Mouse (Mus musculus) heart, embryonic 16.5 days (tissue): ENCODE results near the gene Flt3. TPM values are rescaled to one million over a fixed set of nuclear protein-coding genes. Genes with fewer than 3 reads are reported as not detected.

Experiments used
- ATAC-seq: fragments of 200-750 bp; cut with Nextera tagmentation; replicated peaks from 2 replicates; pipeline ENCODE4 v1.8.0; 2017; ENCODE audit warnings: moderate number of reproducible peaks; ENCODE audit not compliant: insufficient read depth, low FRiP score; ENCODE audit errors: extremely low read depth
- H3K27ac ChIP-seq: fragments of 300-500 bp; sonication (generic); 2 replicates; pipeline ENCODE4 v1.5.1; 2014; ENCODE audit warnings: mild to moderate bottlenecking, low read length, control low read depth, moderate library complexity
- H3K27me3 ChIP-seq: fragments of 300-500 bp; sonication (generic); 2 replicates; pipeline ENCODE4 v1.6.1; 2014; ENCODE audit warnings: low read length, mixed read lengths; ENCODE audit not compliant: control insufficient read depth, insufficient read depth
- H3K36me3 ChIP-seq: fragments of 300-500 bp; sonication (generic); 2 replicates; pipeline ENCODE4 v1.6.1; 2014; ENCODE audit not compliant: control insufficient read depth, insufficient read depth
- H3K4me1 ChIP-seq: fragments of 300-500 bp; sonication (generic); 2 replicates; pipeline ENCODE4 v1.6.1; 2014; ENCODE audit warnings: low read length, mixed read lengths; ENCODE audit not compliant: control insufficient read depth, insufficient read depth
- H3K4me2 ChIP-seq: fragments of 300-500 bp; sonication (generic); 2 replicates; pipeline ENCODE4 v1.6.1; 2014; ENCODE audit warnings: low read depth, mild to moderate bottlenecking, control low read depth, low read length
- H3K4me3 ChIP-seq: fragments of 300-500 bp; sonication (generic); 2 replicates; pipeline ENCODE4 v1.5.1; 2014; ENCODE audit warnings: mild to moderate bottlenecking, control low read depth, low read length
- H3K9ac ChIP-seq: fragments of 300-500 bp; sonication (generic); 2 replicates; pipeline ENCODE4 v1.6.1; 2014; ENCODE audit warnings: low read length, control low read depth
- H3K9me3 ChIP-seq: fragments of 300-500 bp; sonication (generic); replicated peaks from 2 replicates; pipeline ENCODE4 v1.6.1; 2016; ENCODE audit warnings: low read length; ENCODE audit not compliant: control insufficient read depth
- WGBS: fragments of 180-500 bp; shearing (Covaris S2); extraction: QIAGEN DNeasy Blood & Tissue Kit; methylation state at CpG from one replicate; pipeline ENCODE4 v1.1.7; 2014; 5-methylcytosine and 5-hydroxymethylcytosine counted together
- polyA plus RNA-seq: library from polyadenylated mRNA; unstranded; fragments of >200 nt; fragmentation: Nextera tagmentation; extraction: Ambion mirVana; gene quantifications from 2 replicates; pipeline ENCODE4 v1.2.1, GENCODE M21; 2015

The Flt3 gene
- polyA plus RNA-seq, 1 experiment from 2014 or later = 0.37 TPM

- WGBS = under 1% methylated on average over 54 of the region's 54 CpGs
- Histone ChIP-seq H3K4me1 (peaks cover 9% of the 10 kb centered on the region), H3K4me3 (no peak overlapping the region), H3K9ac (no peak overlapping the region), H3K36me3 (no peaks in the 10 kb centered on the region), H3K27ac (no peak overlapping the region), H3K9me3 (no peaks in the 10 kb centered on the region), H3K4me2 (no peak overlapping the region), H3K27me3 (peaks cover 98% of the 10 kb centered on the region)
- no peak for ATAC-seq
Measured at GRCm38 (mm10) chr5:147304276-147305155, 95.8 kb downstream of the Flt3 start.

- H3K27me3 ChIP-seq = peaks cover 97% of the 10 kb centered on the region
- H3K4me3 ChIP-seq = no peak overlapping the region
- H3K4me2 ChIP-seq = no peak overlapping the region
- no peaks in the 10 kb centered on the region for H3K9me3 ChIP-seq
- WGBS = 6% methylated on average over 13 of the region's 13 CpGs
- H3K36me3 ChIP-seq = no peaks in the 10 kb centered on the region
- H3K9ac ChIP-seq = no peak overlapping the region
- no peak for ATAC-seq
- peaks cover 11% of the 10 kb centered on the region for H3K4me1 ChIP-seq
- no peak overlapping the region for H3K27ac ChIP-seq
Measured at GRCm38 (mm10) chr5:147302746-147303400, 97.4 kb downstream of the Flt3 start.

GRCm38 (mm10) chr5:147302141-147302540 is 98.1 kb downstream of the Flt3 start:
- Histone ChIP-seq H3K4me3 (no peak overlapping the region), H3K27ac (no peak overlapping the region), H3K9me3 (no peaks in the 10 kb centered on the region), H3K27me3 (peaks cover 96% of the 10 kb centered on the region), H3K4me1 (peaks cover 11% of the 10 kb centered on the region), H3K4me2 (no peak overlapping the region), H3K36me3 (no peaks in the 10 kb centered on the region), H3K9ac (no peak overlapping the region)
- WGBS = 9% methylated on average over 8 of the region's 8 CpGs
- ATAC-seq = no peak

DNA sequence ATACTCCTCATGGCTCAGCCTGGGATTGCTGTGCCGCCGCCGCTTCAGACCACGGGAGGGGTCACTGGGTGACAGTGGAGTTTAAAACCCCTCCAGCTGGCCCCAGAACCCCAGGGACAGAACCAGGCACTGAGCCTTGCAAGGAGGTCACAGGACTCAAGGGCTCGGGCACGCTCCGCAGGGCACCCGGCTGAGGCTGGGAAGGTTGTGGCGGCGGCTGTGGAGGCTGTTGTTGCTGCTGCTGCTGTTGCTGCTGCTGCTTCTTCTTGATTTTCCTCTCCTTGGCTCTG is 98.6 kb downstream of the Flt3 start:
- no peak overlapping the region for H3K4me2 ChIP-seq
- no peak for ATAC-seq
- H3K9ac ChIP-seq = no peak overlapping the region
- no peaks in the 10 kb centered on the region for H3K9me3 ChIP-seq
- H3K36me3 ChIP-seq = no peaks in the 10 kb centered on the region
- peaks cover 11% of the 10 kb centered on the region for H3K4me1 ChIP-seq
- H3K27me3 ChIP-seq = peaks cover 96% of the 10 kb centered on the region
- H3K27ac ChIP-seq = no peak overlapping the region
- WGBS = 2% methylated on average over 10 of the region's 10 CpGs
- no peak overlapping the region for H3K4me3 ChIP-seq

GRCm38 (mm10) chr5:147300917-147301780 is 99.1 kb downstream of the Flt3 start:
- ATAC-seq = no peak
- Histone ChIP-seq H3K27ac (no peak overlapping the region), H3K9me3 (no peaks in the 10 kb centered on the region), H3K4me3 (no peak overlapping the region), H3K9ac (no peak overlapping the region), H3K27me3 (peaks cover 94% of the 10 kb centered on the region), H3K4me2 (no peak overlapping the region), H3K36me3 (no peaks in the 10 kb centered on the region), H3K4me1 (peaks cover 8% of the 10 kb centered on the region)
- WGBS = 2% methylated on average over 21 of the region's 21 CpGs

DNA sequence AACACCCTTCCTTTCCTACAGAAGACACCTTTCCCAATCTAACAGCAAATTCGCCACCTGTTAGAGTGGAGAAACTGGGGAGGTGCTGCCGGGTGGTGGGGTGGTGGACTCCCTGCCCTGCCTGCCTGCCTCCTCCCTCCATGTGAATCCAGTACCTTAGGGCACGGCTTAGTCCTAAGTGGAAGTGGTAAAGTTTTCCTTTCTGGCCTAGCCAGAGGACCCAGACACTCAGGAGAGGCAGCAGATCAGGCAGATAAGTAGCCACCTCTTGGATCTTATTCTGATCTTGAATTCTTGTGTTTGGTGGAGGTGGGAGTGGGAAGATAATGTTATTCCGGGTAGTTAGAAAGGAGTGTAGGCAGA is 100.3 kb downstream of the Flt3 start:
- Histone ChIP-seq H3K4me3 (peak overlapping the region; percentile 34), H3K4me1 (peaks cover 5% of the 10 kb centered on the region), H3K27me3 (peaks cover 91% of the 10 kb centered on the region), H3K9ac (no peak overlapping the region), H3K4me2 (peak overlapping the region; percentile 55), H3K9me3 (no peaks in the 10 kb centered on the region), H3K27ac (no peak overlapping the region), H3K36me3 (no peaks in the 10 kb centered on the region)
- no peak; the same call in 1 of the 2 replicates for ATAC-seq
- WGBS = 4% methylated on average over 4 of the region's 4 CpGs

GRCm38 (mm10) chr5:147299255-147300000 is 100.9 kb downstream of the Flt3 start:
- peaks cover 90% of the 10 kb centered on the region for H3K27me3 ChIP-seq
- peaks cover 4% of the 10 kb centered on the region for H3K4me1 ChIP-seq
- no peak overlapping the region for H3K9ac ChIP-seq
- H3K4me3 ChIP-seq = peak overlapping the region; percentile 34
- WGBS = under 1% methylated on average over 41 of the region's 41 CpGs
- H3K36me3 ChIP-seq = no peaks in the 10 kb centered on the region
- H3K27ac ChIP-seq = no peak overlapping the region
- peak overlapping the region; percentile 55 for H3K4me2 ChIP-seq
- H3K9me3 ChIP-seq = no peaks in the 10 kb centered on the region
- ATAC-seq = 0 out of 2 replicates have a peak, but pooled peaks have one; percentile 32

- Histone ChIP-seq H3K4me2 (no peak overlapping the region), H3K27ac (no peak overlapping the region), H3K4me1 (peaks cover 4% of the 10 kb centered on the region), H3K4me3 (no peak overlapping the region), H3K9me3 (no peaks in the 10 kb centered on the region), H3K9ac (no peak overlapping the region), H3K27me3 (peaks cover 90% of the 10 kb centered on the region), H3K36me3 (no peaks in the 10 kb centered on the region)
- ATAC-seq = no peak
- WGBS = 49% methylated on average over 5 of the region's 5 CpGs
Measured at GRCm38 (mm10) chr5:147297249-147297648, 103.0 kb downstream of the Flt3 start.
